Mouse (Mus musculus) embryonic facial prominence, embryonic 13.5 days (tissue): Measurements from ENCODE around the gene Boc. TPM values are rescaled to one million over a fixed set of nuclear protein-coding genes. Genes with fewer than 3 reads are reported as not detected.
A peak's percentile ranks its signal among the peaks of the same experiment; 100 is the strongest.

Experiments
- ATAC-seq: fragments of 200-750 bp; cut with Nextera tagmentation; 2 replicates; pipeline ENCODE4 v1.8.0; 2017; ENCODE audit warnings: low read depth; ENCODE audit not compliant: insufficient number of reproducible peaks, insufficient read depth, low FRiP score, low TSS enrichment
- H3K27ac ChIP-seq: fragments of 300-500 bp; sonication (generic); 2 replicates; pipeline ENCODE4 v1.5.1; 2015; ENCODE audit warnings: moderate library complexity, mild to moderate bottlenecking, inconsistent platforms
- H3K27me3 ChIP-seq: fragments of 300-500 bp; sonication (generic); 2 replicates; pipeline ENCODE4 v1.6.1; 2015; ENCODE audit warnings: mild to moderate bottlenecking, inconsistent platforms
- H3K36me3 ChIP-seq: fragments of 300-500 bp; sonication (generic); 2 replicates; pipeline ENCODE4 v1.6.1; 2015; ENCODE audit warnings: mild to moderate bottlenecking, inconsistent platforms
- H3K4me1 ChIP-seq: fragments of 300-500 bp; sonication (generic); 2 replicates; pipeline ENCODE4 v1.6.1; 2015; ENCODE audit warnings: inconsistent platforms
- H3K4me2 ChIP-seq: fragments of 300-500 bp; sonication (generic); 2 replicates; pipeline ENCODE4 v1.6.1; 2015; ENCODE audit warnings: moderate library complexity, mild to moderate bottlenecking, inconsistent platforms
- H3K4me3 ChIP-seq: fragments of 300-500 bp; sonication (generic); 2 replicates; pipeline ENCODE4 v1.5.1; 2015; ENCODE audit warnings: mild to moderate bottlenecking, inconsistent platforms
- H3K9ac ChIP-seq: fragments of 300-500 bp; sonication (generic); 2 replicates; pipeline ENCODE4 v1.6.1; 2015; ENCODE audit warnings: mild to moderate bottlenecking, inconsistent platforms
- H3K9me3 ChIP-seq: fragments of 300-500 bp; sonication (generic); 2 replicates; pipeline ENCODE4 v1.6.1; 2016; ENCODE audit warnings: inconsistent platforms
- WGBS: fragments of 180-500 bp; shearing (Covaris S2); methylation state at CpG from one replicate; pipeline ENCODE4 v1.1.7; 2015; ENCODE audit warnings: mixed read lengths; 5-methylcytosine and 5-hydroxymethylcytosine counted together
- polyA plus RNA-seq: library from polyadenylated mRNA; unstranded; fragments of >200 nt; fragmentation: Nextera tagmentation; extraction: Ambion mirVana; gene quantifications from 2 replicates; pipeline ENCODE4 v1.2.1, GENCODE M21; 2015

The Boc gene
- polyA plus RNA-seq, 1 experiment from 2014 or later, result 51.1 TPM

GRCm38 (mm10) chr16:44565328-44566210 lies 6.9 kb upstream of the Boc start:
- Histone ChIP-seq H3K4me3 (peak overlapping the region; percentile 29), H3K9me3 (no peaks in the 10 kb centered on the region), H3K36me3 (no peaks in the 10 kb centered on the region), H3K4me2 (peak overlapping the region; percentile 55), H3K27ac (peak overlapping the region; percentile 57), H3K9ac (peak overlapping the region; percentile 52; the same call in 1 of the 2 replicates), H3K27me3 (no peaks in the 10 kb centered on the region), H3K4me1 (peaks cover 26% of the 10 kb centered on the region)
- WGBS, result 21% methylated on average over 22 of the region's 22 CpGs
- no peak for ATAC-seq

DNA sequence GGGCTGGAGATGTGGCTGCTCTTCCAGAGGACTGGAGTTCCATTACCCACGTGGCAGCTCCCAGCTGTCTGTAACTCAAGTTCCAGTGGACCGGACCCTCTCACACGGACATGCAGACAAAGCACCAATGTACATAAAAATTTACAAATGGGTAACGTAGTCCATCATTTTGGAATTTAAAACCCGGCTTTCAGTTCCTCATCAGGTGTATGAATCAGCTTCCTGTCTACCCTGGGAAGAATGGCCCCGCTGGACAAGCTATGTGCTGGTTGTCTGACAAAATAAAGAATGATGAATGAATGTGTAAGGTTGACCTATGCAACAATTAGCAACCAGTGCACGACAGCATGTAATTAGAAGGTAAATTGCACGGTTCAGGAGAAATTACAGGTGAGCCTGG lies 5.7 kb upstream of the Boc start:
- Histone ChIP-seq H3K27ac (no peak overlapping the region), H3K4me2 (no peak overlapping the region), H3K4me1 (peaks cover 38% of the 10 kb centered on the region), H3K36me3 (no peaks in the 10 kb centered on the region), H3K4me3 (no peak overlapping the region), H3K27me3 (no peaks in the 10 kb centered on the region), H3K9ac (no peak overlapping the region), H3K9me3 (no peaks in the 10 kb centered on the region)
- WGBS, result 59% methylated on average over 8 of the region's 8 CpGs
- ATAC-seq, result no peak

GRCm38 (mm10) chr16:44562061-44562460 lies 3.4 kb upstream of the Boc start:
- no peak overlapping the region for H3K27ac ChIP-seq
- no peak for ATAC-seq
- no peaks in the 10 kb centered on the region for H3K9me3 ChIP-seq
- WGBS, result 66% methylated on average over 3 of the region's 3 CpGs
- no peak overlapping the region for H3K4me3 ChIP-seq
- peaks cover 43% of the 10 kb centered on the region for H3K4me1 ChIP-seq
- no peak overlapping the region for H3K9ac ChIP-seq
- no peaks in the 10 kb centered on the region for H3K27me3 ChIP-seq
- no peaks in the 10 kb centered on the region for H3K36me3 ChIP-seq
- no peak overlapping the region for H3K4me2 ChIP-seq

- Histone ChIP-seq H3K4me1 (peaks cover 44% of the 10 kb centered on the region), H3K9me3 (no peaks in the 10 kb centered on the region), H3K27me3 (no peaks in the 10 kb centered on the region), H3K9ac (no peak overlapping the region), H3K27ac (peak overlapping the region; percentile 99), H3K4me3 (no peak overlapping the region), H3K36me3 (no peaks in the 10 kb centered on the region), H3K4me2 (no peak overlapping the region)
- no peak for ATAC-seq
- WGBS, result 9% methylated on average over 1 of the region's 1 CpGs
Observed at GRCm38 (mm10) chr16:44560214-44560613, 1.5 kb upstream of the Boc start.

GRCm38 (mm10) chr16:44559330-44559695 lies 616 bp upstream of the Boc start:
- H3K9ac ChIP-seq, result peak overlapping the region; percentile 100
- 4% methylated on average over 5 of the region's 5 CpGs for WGBS
- peak overlapping the region; percentile 72 for H3K4me2 ChIP-seq
- peak overlapping the region; percentile 99 for H3K27ac ChIP-seq
- H3K4me1 ChIP-seq, result peaks cover 42% of the 10 kb centered on the region
- H3K9me3 ChIP-seq, result no peaks in the 10 kb centered on the region
- H3K36me3 ChIP-seq, result no peaks in the 10 kb centered on the region
- H3K4me3 ChIP-seq, result peak overlapping the region; percentile 99
- H3K27me3 ChIP-seq, result no peaks in the 10 kb centered on the region
- ATAC-seq, result no peak

DNA sequence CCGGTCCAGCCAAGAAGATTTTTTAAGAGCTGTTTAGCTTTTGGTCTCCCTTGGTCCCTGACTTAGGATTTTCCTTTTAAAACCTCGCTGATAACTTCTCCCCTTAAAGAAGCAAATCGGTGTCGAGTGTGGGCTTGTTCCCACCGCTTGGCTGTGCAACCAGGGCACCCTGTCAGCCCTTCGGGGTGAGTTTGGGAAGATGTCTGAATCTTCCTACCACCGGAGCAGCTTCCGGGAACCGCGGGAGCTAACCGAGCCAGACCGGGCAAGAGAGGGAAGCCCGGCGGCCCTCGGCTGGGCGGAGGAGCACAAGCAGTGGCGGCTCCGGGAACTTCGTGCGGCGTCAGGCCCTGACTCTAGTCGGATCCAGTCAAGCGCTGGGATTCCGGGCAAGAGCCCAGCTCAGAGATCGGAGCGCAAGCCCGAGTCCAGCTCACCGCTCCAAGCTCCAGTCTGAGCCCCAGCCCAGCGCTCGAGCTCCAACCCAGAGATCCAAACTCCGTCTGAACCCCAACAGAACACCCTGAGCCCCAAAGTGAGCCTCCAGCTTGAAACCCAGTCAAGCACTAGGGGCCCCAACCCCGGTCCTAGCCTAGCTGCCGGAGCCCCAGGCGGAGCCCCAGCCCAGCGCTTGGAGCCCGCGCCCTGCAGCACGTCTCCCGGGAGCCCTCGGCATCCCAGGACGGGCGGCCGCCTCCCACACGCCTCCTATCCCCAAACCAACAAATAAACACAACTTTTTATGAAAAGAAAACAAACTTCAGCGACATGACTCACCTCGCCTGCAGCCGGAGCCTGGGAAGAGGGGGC lies 831 bp downstream of the Boc start:
- Histone ChIP-seq H3K4me3 (peak overlapping the region; percentile 99), H3K27me3 (no peaks in the 10 kb centered on the region), H3K4me2 (peak overlapping the region; percentile 72), H3K27ac (peak overlapping the region; percentile 99), H3K9me3 (no peaks in the 10 kb centered on the region), H3K9ac (peak overlapping the region; percentile 100), H3K36me3 (peaks cover 4% of the 10 kb centered on the region), H3K4me1 (peaks cover 56% of the 10 kb centered on the region)
- peak; percentile 53; the same call in 1 of the 2 replicates for ATAC-seq
- under 1% methylated on average over 47 of the region's 47 CpGs for WGBS

- Histone ChIP-seq H3K9me3 (no peaks in the 10 kb centered on the region), H3K9ac (peak overlapping the region; percentile 100), H3K27ac (peak overlapping the region; percentile 99), H3K4me3 (peak overlapping the region; percentile 99), H3K4me1 (peaks cover 64% of the 10 kb centered on the region), H3K4me2 (peak overlapping the region; percentile 72), H3K27me3 (no peaks in the 10 kb centered on the region), H3K36me3 (peaks cover 4% of the 10 kb centered on the region)
- no peak for ATAC-seq
- WGBS, result 8% methylated on average over 7 of the region's 7 CpGs
Observed at GRCm38 (mm10) chr16:44557084-44557483, 1.6 kb downstream of the Boc start.

GRCm38 (mm10) chr16:44555791-44556709 lies 2.6 kb downstream of the Boc start:
- Histone ChIP-seq H3K36me3 (peaks cover 4% of the 10 kb centered on the region), H3K9me3 (no peaks in the 10 kb centered on the region), H3K9ac (peak overlapping the region; percentile 100), H3K4me1 (peaks cover 74% of the 10 kb centered on the region), H3K4me2 (peak overlapping the region; percentile 72), H3K4me3 (peak overlapping the region; percentile 99), H3K27ac (peak overlapping the region; percentile 99), H3K27me3 (no peaks in the 10 kb centered on the region)
- 37% methylated on average over 9 of the region's 9 CpGs for WGBS
- ATAC-seq, result no peak

DNA sequence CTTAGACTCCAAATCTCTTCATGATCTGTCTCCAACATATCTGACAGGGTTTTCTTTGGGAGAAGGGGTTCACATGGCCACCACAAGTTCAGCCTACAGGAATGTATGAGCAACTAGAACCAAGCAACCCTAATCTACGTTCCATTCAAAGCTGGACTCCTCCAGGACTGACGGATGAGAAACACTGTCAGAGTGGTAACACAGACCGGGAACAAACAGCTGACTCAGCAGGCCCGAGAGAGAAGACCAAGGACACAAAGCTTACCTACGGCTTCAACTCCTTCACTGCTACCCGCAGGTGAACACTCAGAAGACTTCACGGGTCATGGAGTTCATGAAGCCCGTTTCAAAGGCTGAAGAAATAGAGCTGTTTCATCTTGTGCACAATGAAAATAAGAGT lies 4.8 kb downstream of the Boc start:
- Histone ChIP-seq H3K9me3 (no peaks in the 10 kb centered on the region), H3K27me3 (no peaks in the 10 kb centered on the region), H3K4me3 (peak overlapping the region; percentile 27; the same call in 1 of the 2 replicates), H3K36me3 (peaks cover 7% of the 10 kb centered on the region), H3K9ac (peak overlapping the region; percentile 40; the same call in 1 of the 2 replicates), H3K4me2 (peak overlapping the region; percentile 46), H3K27ac (0 out of 2 replicates have a peak overlapping the region, but pooled peaks have one; percentile 0), H3K4me1 (peaks cover 75% of the 10 kb centered on the region)
- 78% methylated on average over 8 of the region's 8 CpGs for WGBS
- ATAC-seq, result no peak

- ATAC-seq, result no peak
- Histone ChIP-seq H3K27ac (peak overlapping the region; percentile 17; the same call in 1 of the 2 replicates), H3K27me3 (no peaks in the 10 kb centered on the region), H3K36me3 (peaks cover 13% of the 10 kb centered on the region), H3K9ac (peak overlapping the region; percentile 55; the same call in 1 of the 2 replicates), H3K4me1 (peaks cover 82% of the 10 kb centered on the region), H3K4me3 (no peak overlapping the region), H3K9me3 (no peaks in the 10 kb centered on the region), H3K4me2 (no peak overlapping the region)
- WGBS, result 79% methylated on average over 5 of the region's 5 CpGs
Observed at GRCm38 (mm10) chr16:44552726-44553125, 6.0 kb downstream of the Boc start.

- Histone ChIP-seq H3K4me1 (peaks cover 89% of the 10 kb centered on the region), H3K27me3 (no peaks in the 10 kb centered on the region), H3K4me3 (no peak overlapping the region), H3K9ac (peak overlapping the region; percentile 55; the same call in 1 of the 2 replicates), H3K27ac (peak overlapping the region; percentile 69), H3K9me3 (no peaks in the 10 kb centered on the region), H3K36me3 (peaks cover 18% of the 10 kb centered on the region), H3K4me2 (peak overlapping the region; percentile 46)
- WGBS, result 70% methylated on average over 2 of the region's 2 CpGs
- ATAC-seq, result no peak
Observed at GRCm38 (mm10) chr16:44552036-44552435, 6.7 kb downstream of the Boc start.
